Comparison of ENCODE assay signal across 8 mouse cellular contexts in genomic region chr3:129270044-129270443, GRCm38 (mm10).
DNase-seq lines count a peak whose midpoint lies in the region; ATAC-seq and TF ChIP-seq lines count a peak whose summit lies in the region.

No protein-coding gene starts in this region.

- H3K4me3 ChIP-seq in forebrain, postnatal 0 days (ENCODE audit: low read depth, low read length) = peak overlapping the region; percentile 11; the same call in 1 of the 2 replicates
- no peak overlapping the region for H3K4me3 ChIP-seq in forebrain, embryonic 14.5 days (ENCODE audit: low read depth, low read length)
- no peak overlapping the region for H3K4me3 ChIP-seq in midbrain, embryonic 14.5 days (replicated peaks; ENCODE audit: low read depth, low read length)
- H3K4me3 ChIP-seq in midbrain, embryonic 11.5 days (ENCODE audit: low read depth, low read length) = no peak overlapping the region
- H3K4me3 ChIP-seq in layer of hippocampus, adult 2 months = no peak overlapping the region

- no peaks in the 10 kb centered on the region for H3K9me3 ChIP-seq in forebrain, postnatal 0 days (ENCODE audit: low read length)
- no peaks in the 10 kb centered on the region for H3K9me3 ChIP-seq in forebrain, embryonic 14.5 days (replicated peaks; ENCODE audit: control insufficient read depth, low read length)
- no peaks in the 10 kb centered on the region for H3K9me3 ChIP-seq in midbrain, embryonic 14.5 days (ENCODE audit: control insufficient read depth, low read length)
- H3K9me3 ChIP-seq in midbrain, embryonic 11.5 days (ENCODE audit: control insufficient read depth, low read length) = no peaks in the 10 kb centered on the region

- peak overlapping the region; percentile 17; the same call in 1 of the 2 replicates for H3K4me2 ChIP-seq in forebrain, postnatal 0 days (ENCODE audit: low read depth)
- no peak overlapping the region for H3K4me2 ChIP-seq in forebrain, embryonic 14.5 days (ENCODE audit: low read length)
- 0 out of 2 replicates have a peak overlapping the region, but pooled peaks have one; percentile 0 for H3K4me2 ChIP-seq in midbrain, embryonic 14.5 days (ENCODE audit: low read length)
- no peak overlapping the region for H3K4me2 ChIP-seq in midbrain, embryonic 11.5 days

- H3K36me3 ChIP-seq in forebrain, postnatal 0 days (ENCODE audit: insufficient read depth) = no peaks in the 10 kb centered on the region
- H3K36me3 ChIP-seq in forebrain, embryonic 14.5 days (ENCODE audit: control insufficient read depth, insufficient read depth, low read length) = no peaks in the 10 kb centered on the region
- H3K36me3 ChIP-seq in midbrain, embryonic 14.5 days (ENCODE audit: control insufficient read depth, insufficient read depth, low read length) = no peaks in the 10 kb centered on the region
- H3K36me3 ChIP-seq in midbrain, embryonic 11.5 days (ENCODE audit: control insufficient read depth, insufficient read depth, low read length) = no peaks in the 10 kb centered on the region

- ATAC-seq in forebrain, postnatal 0 days = peak; percentile 25; the same call in 1 of the 2 replicates
- ATAC-seq in forebrain, embryonic 14.5 days = no peak
- ATAC-seq in midbrain, embryonic 14.5 days (ENCODE audit: low FRiP score, low TSS enrichment) = no peak
- no peak for ATAC-seq in midbrain, embryonic 11.5 days (ENCODE audit: low FRiP score)
- peak; percentile 100 for ATAC-seq in hematopoietic stem cell, adult 5-6 weeks (replicated peaks in 1 of 2; ENCODE audit: insufficient read depth in 1 of 2, low FRiP score in 2 of 2, low TSS enrichment in 1 of 2, low read depth in 1 of 2, poor library complexity in 2 of 2, severe bottlenecking in 2 of 2)

- H3K27ac ChIP-seq in forebrain, postnatal 0 days (ENCODE audit: low read depth, low read length) = no peak overlapping the region
- H3K27ac ChIP-seq in forebrain, embryonic 14.5 days (ENCODE audit: low read depth, low read length) = no peak overlapping the region
- no peak overlapping the region for H3K27ac ChIP-seq in midbrain, embryonic 14.5 days (replicated peaks; ENCODE audit: low read depth, low read length)
- no peak overlapping the region for H3K27ac ChIP-seq in midbrain, embryonic 11.5 days (ENCODE audit: low read depth, low read length)
- no peak overlapping the region for H3K27ac ChIP-seq in layer of hippocampus, adult 2 months

- WGBS in forebrain, postnatal 0 days = 60% methylated on average over 13 of the region's 13 CpGs
- WGBS in forebrain, embryonic 14.5 days = 58% methylated on average over 13 of the region's 13 CpGs
- 66% methylated on average over 13 of the region's 13 CpGs for WGBS in midbrain, embryonic 14.5 days
- 60% methylated on average over 13 of the region's 13 CpGs for WGBS in midbrain, embryonic 11.5 days

- H3K9ac ChIP-seq in forebrain, postnatal 0 days = no peak overlapping the region
- H3K9ac ChIP-seq in forebrain, embryonic 14.5 days (ENCODE audit: low read length) = no peak overlapping the region
- H3K9ac ChIP-seq in midbrain, embryonic 14.5 days (replicated peaks; ENCODE audit: low read length) = no peak overlapping the region
- H3K9ac ChIP-seq in midbrain, embryonic 11.5 days (ENCODE audit: low read length) = no peak overlapping the region

- TF ChIP-seq CTCF in forebrain, postnatal 0 days (IDR thresholded peaks at IDR 0.05; ENCODE audit: low read depth) = no peak
- TF ChIP-seq CTCF in layer of hippocampus, adult 2 months (conservative IDR thresholded peaks at IDR 0.05) = no peak

- H3K4me1 ChIP-seq in forebrain, postnatal 0 days (ENCODE audit: insufficient read depth) = no peaks in the 10 kb centered on the region
- no peaks in the 10 kb centered on the region for H3K4me1 ChIP-seq in forebrain, embryonic 14.5 days (ENCODE audit: control insufficient read depth, insufficient read depth, low read length)
- no peaks in the 10 kb centered on the region for H3K4me1 ChIP-seq in midbrain, embryonic 14.5 days (ENCODE audit: control insufficient read depth, insufficient read depth, low read length)
- H3K4me1 ChIP-seq in midbrain, embryonic 11.5 days (ENCODE audit: control insufficient read depth, insufficient read depth, low read length) = no peaks in the 10 kb centered on the region

- no peaks in the 10 kb centered on the region for H3K27me3 ChIP-seq in forebrain, postnatal 0 days (ENCODE audit: insufficient read depth, low read length)
- H3K27me3 ChIP-seq in forebrain, embryonic 14.5 days (replicated peaks; ENCODE audit: control insufficient read depth, insufficient read depth, low read length) = no peaks in the 10 kb centered on the region
- H3K27me3 ChIP-seq in midbrain, embryonic 14.5 days (ENCODE audit: control insufficient read depth, insufficient read depth, low read length) = no peaks in the 10 kb centered on the region
- H3K27me3 ChIP-seq in midbrain, embryonic 11.5 days (ENCODE audit: control insufficient read depth, insufficient read depth, low read length) = no peaks in the 10 kb centered on the region

- DNase-seq in forebrain, postnatal 0 days = no peak
- DNase-seq in forebrain, embryonic 14.5 days (ENCODE audit: low spot score) = no peak
- DNase-seq in midbrain, embryonic 14.5 days = peak; percentile 13
- DNase-seq in midbrain, embryonic 11.5 days (ENCODE audit: low spot score, missing footprints) = no peak
- peak; percentile 28 for DNase-seq in retina, embryonic 14.5 days (ENCODE audit: low spot score)
- DNase-seq in adrenal gland, postnatal 36 days = no peak
- no peak for DNase-seq in layer of hippocampus, adult 2 months (ENCODE audit: low spot score in 2 of 2)

Comparison
In these comparisons a context has a peak if more than half of its experiments do, and no peak if none do; other contexts are left out.
1. ATAC-seq: peak in forebrain, postnatal 0 days (single experiment) and hematopoietic stem cell, adult 5-6 weeks (2 of 2); none in forebrain, embryonic 14.5 days (single experiment), midbrain, embryonic 14.5 days (single experiment) and midbrain, embryonic 11.5 days (single experiment).
2. DNase-seq: peak in midbrain, embryonic 14.5 days (single experiment) and retina, embryonic 14.5 days (single experiment); none in forebrain, postnatal 0 days (single experiment), forebrain, embryonic 14.5 days (single experiment), midbrain, embryonic 11.5 days (single experiment), adrenal gland, postnatal 36 days (0 of 2) and layer of hippocampus, adult 2 months (0 of 2).
3. H3K4me2 ChIP-seq: peak in forebrain, postnatal 0 days (single experiment) and midbrain, embryonic 14.5 days (single experiment); none in forebrain, embryonic 14.5 days (single experiment) and midbrain, embryonic 11.5 days (single experiment).